ENCODE assay signal across 26 mouse cellular contexts in genomic region chr13:60536725-60537124, GRCm38 (mm10).
"Had no signal": no experiment of that assay in that cellular context is flagged by ENCODE, and none has a peak within 500 bp of the region (broad histone marks: within the 10 kb centered on the region; RNA-seq: fewer than 3 reads in every experiment).

No protein-coding gene starts in this region.

- H3K4me2 ChIP-seq: heart, embryonic 12.5 days; hindbrain, embryonic 12.5 days; hindbrain, embryonic 14.5 days; intestine, embryonic 15.5 days; limb, embryonic 12.5 days; liver, embryonic 12.5 days had no signal

- H3K9ac ChIP-seq: heart, embryonic 12.5 days; hindbrain, embryonic 12.5 days; hindbrain, embryonic 14.5 days; intestine, embryonic 15.5 days; limb, embryonic 12.5 days; liver, embryonic 12.5 days had no signal

- H3K27me3 ChIP-seq: heart, embryonic 12.5 days; hindbrain, embryonic 12.5 days; intestine, embryonic 15.5 days; limb, embryonic 12.5 days; liver, embryonic 12.5 days had no signal

- H3K4me3 ChIP-seq: gastrocnemius, adult 2 months; heart, embryonic 10.5 days; heart, embryonic 12.5 days; hindbrain, embryonic 10.5 days; hindbrain, embryonic 12.5 days; intestine, embryonic 15.5 days; layer of hippocampus, adult 2 months; left cerebral cortex, adult 2 months; limb, embryonic 10.5 days; limb, embryonic 12.5 days; liver, embryonic 12.5 days had no signal

- ATAC-seq: hindbrain, embryonic 16.5 days; inflammation-experienced regulatory T-cells, adult 6 months; intestine, embryonic 15.5 days; intestine, postnatal 0 days; liver, embryonic 12.5 days had no signal

- H3K36me3 ChIP-seq: heart, embryonic 10.5 days; heart, embryonic 12.5 days; hindbrain, embryonic 10.5 days; hindbrain, embryonic 12.5 days; intestine, embryonic 15.5 days; limb, embryonic 10.5 days; limb, embryonic 12.5 days; liver, embryonic 12.5 days had no signal

- H3K27ac ChIP-seq: gastrocnemius, adult 2 months; heart, embryonic 10.5 days; hindbrain, embryonic 10.5 days; hindbrain, embryonic 12.5 days; hindbrain, embryonic 14.5 days; intestine, embryonic 15.5 days; layer of hippocampus, adult 2 months; left cerebral cortex, adult 2 months; limb, embryonic 10.5 days; limb, embryonic 12.5 days; liver, embryonic 12.5 days had no signal

- DNase-seq: gastrocnemius, adult 2 months; gastrocnemius, postnatal 10 days; gastrocnemius, postnatal 25 days; heart, adult 18-20 months; heart, postnatal 10 days; heart, postnatal 4 days; kidney, adult 18-20 months; kidney, adult 8-10 months; kidney, postnatal 10 days; kidney, postnatal 25 days; kidney, postnatal 4 days; liver had no signal

- H3K4me1 ChIP-seq: hindbrain, embryonic 12.5 days; intestine, embryonic 15.5 days; limb, embryonic 12.5 days had no signal

- H3K9me3 ChIP-seq: heart, embryonic 10.5 days; heart, embryonic 12.5 days; hindbrain, embryonic 10.5 days; hindbrain, embryonic 12.5 days; intestine, embryonic 15.5 days; limb, embryonic 10.5 days; limb, embryonic 12.5 days; liver, embryonic 12.5 days had no signal
